Mouse (Mus musculus) hindbrain, postnatal 0 days (tissue): ENCODE data around the gene Nek11. TPM values are rescaled to one million over a fixed set of nuclear protein-coding genes. Genes with fewer than 3 reads are reported as not detected.

Experiments
- ATAC-seq: fragments of 200-750 bp; cut with Nextera tagmentation; 2 replicates; pipeline ENCODE4 v1.8.0; 2017; ENCODE audit warnings: mild to moderate bottlenecking, moderate TSS enrichment, moderate library complexity
- DNase-seq: peaks from one replicate; pipeline ENCODE4 v3.0.0-alpha.2; 2015; ENCODE audit warnings: low spot score
- H3K27ac ChIP-seq: fragments of 300-500 bp; sonication (generic); 2 replicates; pipeline ENCODE4 v1.5.1; 2014; ENCODE audit warnings: mild to moderate bottlenecking
- H3K27me3 ChIP-seq: fragments of 300-500 bp; sonication (generic); 2 replicates; pipeline ENCODE4 v1.6.1; 2014; ENCODE audit warnings: low read length, mixed read lengths; ENCODE audit not compliant: insufficient read depth
- H3K36me3 ChIP-seq: fragments of 300-500 bp; sonication (generic); 2 replicates; pipeline ENCODE4 v1.6.1; 2014; ENCODE audit warnings: low read length, mixed read lengths; ENCODE audit not compliant: insufficient read depth
- H3K4me1 ChIP-seq: fragments of 300-500 bp; sonication (generic); 2 replicates; pipeline ENCODE4 v1.6.1; 2014; ENCODE audit warnings: antibody characterized with exemption, low read length, mixed read lengths; ENCODE audit not compliant: insufficient read depth
- H3K4me2 ChIP-seq: fragments of 300-500 bp; sonication (generic); 2 replicates; pipeline ENCODE4 v1.6.1; 2014; ENCODE audit warnings: low read depth, mild to moderate bottlenecking, low read length, moderate library complexity, mixed read lengths
- H3K4me3 ChIP-seq: fragments of 300-500 bp; sonication (generic); 2 replicates; pipeline ENCODE4 v1.5.1; 2014; ENCODE audit warnings: low read length
- H3K9ac ChIP-seq: fragments of 300-500 bp; sonication (generic); replicated peaks from 2 replicates; pipeline ENCODE4 v1.6.1; 2014; ENCODE audit warnings: mild to moderate bottlenecking, low read length, moderate library complexity, mixed read lengths
- H3K9me3 ChIP-seq: fragments of 300-500 bp; sonication (generic); 2 replicates; pipeline ENCODE4 v1.6.1; 2016; ENCODE audit warnings: low read length, mixed read lengths
- CTCF ChIP-seq: IDR thresholded peaks from 2 replicates; pipeline ENCODE4 v1.5.1; 2016; ENCODE audit warnings: antibody characterized with exemption, control low read depth, low read depth
- WGBS: fragments of 180-500 bp; shearing (Covaris S2); extraction: QIAGEN DNeasy Blood & Tissue Kit; methylation state at CpG from one replicate; pipeline ENCODE4 v1.1.7; 2014; 5-methylcytosine and 5-hydroxymethylcytosine counted together
- polyA plus RNA-seq: library from polyadenylated mRNA; unstranded; fragments of >200 nt; fragmentation: Nextera tagmentation; extraction: Ambion mirVana; gene quantifications from 2 replicates; pipeline ENCODE4 v1.2.1, GENCODE M21; 2015
- total RNA-seq: library from RNA; depleted of rRNA; stranded (reverse); fragments of >200 nt; gene quantifications from 2 replicates; pipeline ENCODE4 v1.2.3, GENCODE M21; 2014

Gene Nek11
- total and polyA plus RNA-seq, 2 experiments from 2014 or later, result 2.1 to 2.4 TPM

GRCm38 (mm10) chr9:105362181-105362580 is 33.1 kb downstream of the Nek11 start:
- 74% methylated on average over 2 of the region's 2 CpGs for WGBS

DNA sequence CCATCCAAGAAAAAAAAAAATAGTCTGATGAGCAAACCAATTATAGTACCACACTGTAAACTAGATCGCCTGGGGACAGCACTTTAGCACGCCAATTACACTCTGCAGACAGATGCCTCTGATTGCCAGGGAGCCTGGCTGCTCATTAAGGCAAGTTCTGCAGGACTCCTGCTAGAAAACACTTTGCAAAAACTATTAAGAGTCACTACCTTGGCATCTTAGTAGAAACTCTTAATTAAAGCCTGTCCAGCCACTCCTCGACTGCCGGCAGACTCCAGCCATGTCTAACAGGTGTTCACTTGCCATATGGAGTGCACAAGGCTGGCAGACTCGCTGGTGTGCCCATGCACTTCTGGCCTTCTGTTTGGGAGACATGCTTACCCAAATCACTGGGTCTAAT is 46.3 kb downstream of the Nek11 start:
- no peaks in the 10 kb centered on the region for H3K9me3 ChIP-seq
- no peak overlapping the region for H3K9ac ChIP-seq
- no peaks in the 10 kb centered on the region for H3K36me3 ChIP-seq
- TF ChIP-seq CTCF, result no peak
- ATAC-seq (peak; percentile 74), DNase-seq (peak; percentile 77)
- H3K27ac ChIP-seq, result no peak overlapping the region
- H3K4me3 ChIP-seq, result no peak overlapping the region
- no peaks in the 10 kb centered on the region for H3K27me3 ChIP-seq
- H3K4me1 ChIP-seq, result no peaks in the 10 kb centered on the region
- H3K4me2 ChIP-seq, result no peak overlapping the region
- WGBS, result 30% methylated on average over 5 of the region's 5 CpGs

More at GRCm38 (mm10) chr9:105362181-105362580, 33.1 kb downstream of the Nek11 start:
- no peak for TF ChIP-seq CTCF
- Histone ChIP-seq H3K36me3 (no peaks in the 10 kb centered on the region), H3K4me2 (no peak overlapping the region), H3K4me1 (no peaks in the 10 kb centered on the region), H3K4me3 (no peak overlapping the region), H3K27ac (no peak overlapping the region), H3K9me3 (no peaks in the 10 kb centered on the region), H3K9ac (no peak overlapping the region), H3K27me3 (no peaks in the 10 kb centered on the region)
- ATAC-seq (no peak), DNase-seq (no peak)

GRCm38 (mm10) chr9:105348242-105349031 is 46.9 kb downstream of the Nek11 start:
- WGBS, result 57% methylated on average over 10 of the region's 10 CpGs
- no peaks in the 10 kb centered on the region for H3K9me3 ChIP-seq
- no peak overlapping the region for H3K4me2 ChIP-seq
- H3K27ac ChIP-seq, result no peak overlapping the region
- no peak overlapping the region for H3K9ac ChIP-seq
- no peak for TF ChIP-seq CTCF
- H3K27me3 ChIP-seq, result no peaks in the 10 kb centered on the region
- no peaks in the 10 kb centered on the region for H3K4me1 ChIP-seq
- ATAC-seq, result no peak
- no peak overlapping the region for H3K4me3 ChIP-seq
- H3K36me3 ChIP-seq, result no peaks in the 10 kb centered on the region
- no peak for DNase-seq

- peak; percentile 82 for ATAC-seq
- Histone ChIP-seq H3K4me1 (no peaks in the 10 kb centered on the region), H3K9ac (no peak overlapping the region), H3K4me3 (no peak overlapping the region), H3K4me2 (no peak overlapping the region), H3K9me3 (no peaks in the 10 kb centered on the region), H3K27me3 (no peaks in the 10 kb centered on the region), H3K27ac (peak overlapping the region; percentile 1; the same call in 1 of the 2 replicates), H3K36me3 (no peaks in the 10 kb centered on the region)
- WGBS, result 21% methylated on average over 10 of the region's 10 CpGs
- TF ChIP-seq CTCF, result no peak
- DNase-seq, result peak; percentile 77
Measured at GRCm38 (mm10) chr9:105342994-105343656, 52.2 kb downstream of the Nek11 start.

- H3K4me3 ChIP-seq, result no peak overlapping the region
- WGBS, result 67% methylated on average over 3 of the region's 3 CpGs
- H3K27me3 ChIP-seq, result no peaks in the 10 kb centered on the region
- no peak for TF ChIP-seq CTCF
- H3K36me3 ChIP-seq, result no peaks in the 10 kb centered on the region
- H3K27ac ChIP-seq, result peak overlapping the region; percentile 1; the same call in 1 of the 2 replicates
- no peak overlapping the region for H3K9ac ChIP-seq
- H3K4me1 ChIP-seq, result no peaks in the 10 kb centered on the region
- H3K9me3 ChIP-seq, result no peaks in the 10 kb centered on the region
- ATAC-seq (peak; percentile 12; the same call in 1 of the 2 replicates), DNase-seq (no peak)
- H3K4me2 ChIP-seq, result no peak overlapping the region
Measured at GRCm38 (mm10) chr9:105342565-105342964, 52.8 kb downstream of the Nek11 start.

- Histone ChIP-seq H3K4me1 (no peaks in the 10 kb centered on the region), H3K36me3 (no peaks in the 10 kb centered on the region), H3K27ac (no peak overlapping the region), H3K9ac (no peak overlapping the region), H3K27me3 (no peaks in the 10 kb centered on the region), H3K9me3 (no peaks in the 10 kb centered on the region), H3K4me3 (no peak overlapping the region), H3K4me2 (no peak overlapping the region)
- TF ChIP-seq CTCF, result no peak
- DNase-seq (peak; percentile 39), ATAC-seq (peak; percentile 47; the same call in 1 of the 2 replicates)
- WGBS, result 46% methylated on average over 4 of the region's 4 CpGs
Measured at GRCm38 (mm10) chr9:105332436-105333016, 62.8 kb downstream of the Nek11 start.
